Mouse (Mus musculus): Measurements from ENCODE around the gene Cd93. TPM values are rescaled to one million over a fixed set of nuclear protein-coding genes. Genes with fewer than 3 reads are reported as not detected.

Gene Cd93
- polyA plus RNA-seq, 1 experiment: 0.07 TPM

- Histone ChIP-seq H3K27me3 (ENCODE audit: control insufficient read depth, insufficient read depth, insufficient read length) (no peaks in the 10 kb centered on the region), H3K36me3 (ENCODE audit: control insufficient read depth, insufficient read depth) (no peaks in the 10 kb centered on the region), H3K4me3 (ENCODE audit: insufficient read depth, poor library complexity, severe bottlenecking) (no peak overlapping the region), H3K79me2 (ENCODE audit: control insufficient read depth, insufficient read depth) (no peaks in the 10 kb centered on the region), H3ac (ENCODE audit: control insufficient read depth, insufficient read length, low read depth) (no peak overlapping the region), H3K79me3 (ENCODE audit: low read depth) (no peaks in the 10 kb centered on the region)
- TF ChIP-seq MYOG (IDR thresholded peaks at IDR 0.05; ENCODE audit: control insufficient read depth, extremely low read depth, insufficient read length) (no peak), MYOD1 (IDR thresholded peaks at IDR 0.05; ENCODE audit: control insufficient read depth, insufficient read length, low read depth) (no peak), USF1 (IDR thresholded peaks at IDR 0.05; ENCODE audit: low read depth) (no peak), FOSL1 (IDR thresholded peaks at IDR 0.05; ENCODE audit: insufficient read depth, low read length, poor library complexity, severe bottlenecking) (no peak), CTCF (IDR thresholded peaks at IDR 0.05; ENCODE audit: control insufficient read depth, insufficient read depth, insufficient read length) (no peak), MAX (IDR thresholded peaks at IDR 0.05) (no peak), CEBPB (IDR thresholded peaks at IDR 0.05; ENCODE audit: low read depth) (no peak)
Observed at GRCm38 (mm10) chr2:148442710-148443109, 653 bp downstream of the Cd93 start.

- no peak overlapping the region for H3ac ChIP-seq (ENCODE audit: control insufficient read depth, insufficient read length, low read depth)
- TF ChIP-seq MAX (IDR thresholded peaks at IDR 0.05): no peak
- TF ChIP-seq CEBPB (IDR thresholded peaks at IDR 0.05; ENCODE audit: low read depth): no peak
- TF ChIP-seq USF1 (IDR thresholded peaks at IDR 0.05; ENCODE audit: low read depth): no peak
- TF ChIP-seq FOSL1 (IDR thresholded peaks at IDR 0.05; ENCODE audit: insufficient read depth, low read length, poor library complexity, severe bottlenecking): no peak
- no peak for TF ChIP-seq MYOG (IDR thresholded peaks at IDR 0.05; ENCODE audit: control insufficient read depth, extremely low read depth, insufficient read length)
- H3K79me3 ChIP-seq (ENCODE audit: low read depth): no peaks in the 10 kb centered on the region
- H3K79me2 ChIP-seq (ENCODE audit: control insufficient read depth, insufficient read depth): no peaks in the 10 kb centered on the region
- H3K27me3 ChIP-seq (ENCODE audit: control insufficient read depth, insufficient read depth, insufficient read length): no peaks in the 10 kb centered on the region
- H3K36me3 ChIP-seq (ENCODE audit: control insufficient read depth, insufficient read depth): no peaks in the 10 kb centered on the region
- no peak overlapping the region for H3K4me3 ChIP-seq (ENCODE audit: insufficient read depth, poor library complexity, severe bottlenecking)
Observed at GRCm38 (mm10) chr2:148442172-148442571, 1.2 kb downstream of the Cd93 start.

GRCm38 (mm10) chr2:148441421-148441820 lies 1.9 kb downstream of the Cd93 start:
- Histone ChIP-seq H3K79me3 (ENCODE audit: low read depth) (no peaks in the 10 kb centered on the region), H3K27me3 (ENCODE audit: control insufficient read depth, insufficient read depth, insufficient read length) (no peaks in the 10 kb centered on the region), H3ac (ENCODE audit: control insufficient read depth, insufficient read length, low read depth) (no peak overlapping the region), H3K79me2 (ENCODE audit: control insufficient read depth, insufficient read depth) (no peaks in the 10 kb centered on the region), H3K36me3 (ENCODE audit: control insufficient read depth, insufficient read depth) (no peaks in the 10 kb centered on the region), H3K4me3 (ENCODE audit: insufficient read depth, poor library complexity, severe bottlenecking) (no peak overlapping the region)
- no peak for TF ChIP-seq MAX (IDR thresholded peaks at IDR 0.05)
- no peak for TF ChIP-seq CEBPB (IDR thresholded peaks at IDR 0.05; ENCODE audit: low read depth)
- TF ChIP-seq FOSL1 (IDR thresholded peaks at IDR 0.05; ENCODE audit: insufficient read depth, low read length, poor library complexity, severe bottlenecking): no peak
- no peak for TF ChIP-seq USF1 (IDR thresholded peaks at IDR 0.05; ENCODE audit: low read depth)
- TF ChIP-seq CTCF (IDR thresholded peaks at IDR 0.05; ENCODE audit: control insufficient read depth, insufficient read depth, insufficient read length): no peak
- TF ChIP-seq MYOD1 (IDR thresholded peaks at IDR 0.05; ENCODE audit: control insufficient read depth, insufficient read length, low read depth): no peak
- TF ChIP-seq MYOG (IDR thresholded peaks at IDR 0.05; ENCODE audit: control insufficient read depth, extremely low read depth, insufficient read length): no peak

- TF ChIP-seq CEBPB (IDR thresholded peaks at IDR 0.05; ENCODE audit: low read depth) (no peak), MYOD1 (IDR thresholded peaks at IDR 0.05; ENCODE audit: control insufficient read depth, insufficient read length, low read depth) (peak; percentile 95)
- no peaks in the 10 kb centered on the region for H3K27me3 ChIP-seq (ENCODE audit: control insufficient read depth, insufficient read depth, insufficient read length)
Observed at GRCm38 (mm10) chr2:148439691-148440276, 3.6 kb downstream of the Cd93 start.

GRCm38 (mm10) chr2:148436285-148436684 lies 7.1 kb downstream of the Cd93 start:
- Histone ChIP-seq H3K4me3 (ENCODE audit: insufficient read depth, poor library complexity, severe bottlenecking) (no peak overlapping the region), H3ac (ENCODE audit: control insufficient read depth, insufficient read length, low read depth) (no peak overlapping the region), H3K79me2 (ENCODE audit: control insufficient read depth, insufficient read depth) (no peaks in the 10 kb centered on the region), H3K79me3 (ENCODE audit: low read depth) (no peaks in the 10 kb centered on the region), H3K27me3 (ENCODE audit: control insufficient read depth, insufficient read depth, insufficient read length) (no peaks in the 10 kb centered on the region), H3K36me3 (ENCODE audit: control insufficient read depth, insufficient read depth) (no peaks in the 10 kb centered on the region)
- no peak for TF ChIP-seq USF1 (IDR thresholded peaks at IDR 0.05; ENCODE audit: low read depth)
- TF ChIP-seq MYOG (IDR thresholded peaks at IDR 0.05; ENCODE audit: control insufficient read depth, extremely low read depth, insufficient read length): no peak
- no peak for TF ChIP-seq MYOD1 (IDR thresholded peaks at IDR 0.05; ENCODE audit: control insufficient read depth, insufficient read length, low read depth)
- TF ChIP-seq CTCF (IDR thresholded peaks at IDR 0.05; ENCODE audit: control insufficient read depth, insufficient read depth, insufficient read length): no peak
- no peak for TF ChIP-seq MAX (IDR thresholded peaks at IDR 0.05)
- no peak for TF ChIP-seq CEBPB (IDR thresholded peaks at IDR 0.05; ENCODE audit: low read depth)
- TF ChIP-seq FOSL1 (IDR thresholded peaks at IDR 0.05; ENCODE audit: insufficient read depth, low read length, poor library complexity, severe bottlenecking): no peak

More at GRCm38 (mm10) chr2:148439691-148440276, 3.6 kb downstream of the Cd93 start:
- no peak overlapping the region for H3ac ChIP-seq (ENCODE audit: control insufficient read depth, insufficient read length, low read depth)
- no peak overlapping the region for H3K4me3 ChIP-seq (ENCODE audit: insufficient read depth, poor library complexity, severe bottlenecking)
- no peaks in the 10 kb centered on the region for H3K79me3 ChIP-seq (ENCODE audit: low read depth)
- no peaks in the 10 kb centered on the region for H3K79me2 ChIP-seq (ENCODE audit: control insufficient read depth, insufficient read depth)
- H3K36me3 ChIP-seq (ENCODE audit: control insufficient read depth, insufficient read depth): no peaks in the 10 kb centered on the region

GRCm38 (mm10) chr2:148432346-148432745 lies 11.0 kb downstream of the Cd93 start:
- Histone ChIP-seq H3K79me3 (ENCODE audit: low read depth) (no peaks in the 10 kb centered on the region), H3K36me3 (ENCODE audit: control insufficient read depth, insufficient read depth) (no peaks in the 10 kb centered on the region), H3K27me3 (ENCODE audit: control insufficient read depth, insufficient read depth, insufficient read length) (no peaks in the 10 kb centered on the region), H3K4me3 (ENCODE audit: insufficient read depth, poor library complexity, severe bottlenecking) (no peak overlapping the region), H3K79me2 (ENCODE audit: control insufficient read depth, insufficient read depth) (no peaks in the 10 kb centered on the region), H3ac (ENCODE audit: control insufficient read depth, insufficient read length, low read depth) (no peak overlapping the region)
- TF ChIP-seq MAX (IDR thresholded peaks at IDR 0.05): no peak
- no peak for TF ChIP-seq CEBPB (IDR thresholded peaks at IDR 0.05; ENCODE audit: low read depth)
- no peak for TF ChIP-seq FOSL1 (IDR thresholded peaks at IDR 0.05; ENCODE audit: insufficient read depth, low read length, poor library complexity, severe bottlenecking)
- TF ChIP-seq MYOD1 (IDR thresholded peaks at IDR 0.05; ENCODE audit: control insufficient read depth, insufficient read length, low read depth): no peak
- no peak for TF ChIP-seq MYOG (IDR thresholded peaks at IDR 0.05; ENCODE audit: control insufficient read depth, extremely low read depth, insufficient read length)
- TF ChIP-seq USF1 (IDR thresholded peaks at IDR 0.05; ENCODE audit: low read depth): no peak
- TF ChIP-seq CTCF (IDR thresholded peaks at IDR 0.05; ENCODE audit: control insufficient read depth, insufficient read depth, insufficient read length): no peak

Data from C2C12 (cell line).